Mouse (Mus musculus) hindbrain, embryonic 14.5 days (tissue): ENCODE measurements around the gene Pop4. TPM values are rescaled to one million over a fixed set of nuclear protein-coding genes. Genes with fewer than 3 reads are reported as not detected.
"Not testable (repeated sequence)": the region's sequence is repeated elsewhere in the genome, so short reads cannot be mapped to it uniquely, and the experiment has no call there.

Source experiments
- ATAC-seq: fragments of 200-750 bp; cut with Nextera tagmentation; 2 replicates; pipeline ENCODE4 v1.8.0; 2017; ENCODE audit warnings: moderate number of reproducible peaks, mild to moderate bottlenecking, moderate TSS enrichment, moderate library complexity; ENCODE audit not compliant: low FRiP score
- DNase-seq: peaks from one replicate; pipeline ENCODE4 v3.0.0-alpha.2; 2015; ENCODE audit warnings: low spot score
- H3K27ac ChIP-seq: fragments of 300-500 bp; sonication (generic); 2 replicates; pipeline ENCODE4 v1.5.1; 2014; ENCODE audit warnings: mild to moderate bottlenecking, moderate library complexity
- H3K27me3 ChIP-seq: fragments of 300-500 bp; sonication (generic); 2 replicates; pipeline ENCODE4 v1.6.1; 2014; ENCODE audit warnings: mild to moderate bottlenecking, low read length, mixed read lengths; ENCODE audit not compliant: control insufficient read depth, insufficient read depth
- H3K36me3 ChIP-seq: fragments of 300-500 bp; sonication (generic); replicated peaks from 2 replicates; pipeline ENCODE4 v1.6.1; 2014; ENCODE audit not compliant: control insufficient read depth, insufficient read depth
- H3K4me1 ChIP-seq: fragments of 300-500 bp; sonication (generic); replicated peaks from 2 replicates; pipeline ENCODE4 v1.6.1; 2014; ENCODE audit warnings: antibody characterized with exemption, low read length, mixed read lengths; ENCODE audit not compliant: control insufficient read depth, insufficient read depth
- H3K4me2 ChIP-seq: fragments of 300-500 bp; sonication (generic); replicated peaks from 2 replicates; pipeline ENCODE4 v1.6.1; 2014; ENCODE audit warnings: mild to moderate bottlenecking, moderate library complexity
- H3K4me3 ChIP-seq: fragments of 300-500 bp; sonication (generic); replicated peaks from 2 replicates; pipeline ENCODE4 v1.5.1; 2014; ENCODE audit warnings: mild to moderate bottlenecking, low read length
- H3K9ac ChIP-seq: fragments of 300-500 bp; sonication (generic); 2 replicates; pipeline ENCODE4 v1.6.1; 2014
- H3K9me3 ChIP-seq: fragments of 300-500 bp; sonication (generic); 2 replicates; pipeline ENCODE4 v1.6.1; 2016; ENCODE audit warnings: low read length; ENCODE audit not compliant: control insufficient read depth
- WGBS: fragments of 180-500 bp; shearing (Covaris S2); extraction: QIAGEN DNeasy Blood & Tissue Kit; methylation state at CpG from one replicate; pipeline ENCODE4 v1.1.7; 2014; 5-methylcytosine and 5-hydroxymethylcytosine counted together
- polyA plus RNA-seq: library from polyadenylated mRNA; unstranded; fragments of >200 nt; fragmentation: Nextera tagmentation; extraction: Ambion mirVana; gene quantifications from 2 replicates; pipeline ENCODE4 v1.2.1, GENCODE M21; 2014

Gene Pop4
- polyA plus RNA-seq, result 77.8 and 81.9 TPM in 2 replicates

DNA sequence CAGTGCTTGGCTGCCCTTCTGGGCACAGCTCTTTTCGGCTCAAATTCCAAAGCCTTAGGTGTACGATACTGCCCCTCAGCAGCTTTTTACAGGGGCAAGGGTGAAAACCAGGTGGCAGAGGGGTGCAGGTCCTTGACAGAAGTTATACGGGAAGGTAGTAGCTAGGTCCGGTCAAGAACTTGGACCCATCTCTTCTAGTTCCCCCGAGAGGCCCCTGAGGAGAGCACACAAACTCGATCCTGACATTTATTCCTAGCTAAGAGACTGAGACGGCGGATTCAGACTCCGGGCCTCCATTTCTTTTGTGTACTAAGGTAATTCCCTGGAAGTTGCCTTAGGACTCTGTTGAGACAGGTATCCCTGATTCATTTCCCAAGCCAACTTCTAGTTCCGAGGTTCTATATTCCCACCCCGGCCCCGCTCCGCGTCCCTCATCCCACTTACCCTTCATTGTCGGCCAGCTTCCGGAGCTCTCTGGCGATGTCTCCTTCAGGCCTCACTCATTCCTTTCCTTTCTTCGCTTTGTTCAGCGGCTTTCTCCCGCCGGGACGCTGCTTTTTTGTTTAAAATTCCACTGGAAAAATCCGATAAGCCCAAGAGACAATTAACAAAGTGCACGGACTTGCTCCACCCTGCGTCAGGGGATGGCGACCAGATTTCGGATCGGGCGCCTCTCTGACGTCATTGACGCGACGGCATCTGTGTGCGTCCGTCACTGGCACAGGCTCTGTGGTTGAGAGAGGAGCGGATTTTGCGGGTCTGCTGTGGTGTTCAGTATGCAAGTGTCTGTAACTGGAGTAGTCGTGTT, at the start of gene Pop4:
Pop4 (minus strand) TSS at position 721 of the 808 bp plus-strand sequence.
- peaks cover 17% of the 10 kb centered on the region for H3K36me3 ChIP-seq
- no peaks in the 10 kb centered on the region for H3K9me3 ChIP-seq
- ATAC-seq (peak; percentile 96), DNase-seq (peak; percentile 96)
- peaks cover 16% of the 10 kb centered on the region for H3K4me1 ChIP-seq
- H3K4me2 ChIP-seq, result peak within 1 kb of the TSS; percentile 97
- peak within 1 kb of the TSS; percentile 81 for H3K27ac ChIP-seq
- peak within 1 kb of the TSS; percentile 83 for H3K9ac ChIP-seq
- H3K4me3 ChIP-seq, result peak within 1 kb of the TSS; percentile 81
- no peaks in the 10 kb centered on the region for H3K27me3 ChIP-seq
- under 1% methylated on average over 38 of the region's 38 CpGs for WGBS

DNA sequence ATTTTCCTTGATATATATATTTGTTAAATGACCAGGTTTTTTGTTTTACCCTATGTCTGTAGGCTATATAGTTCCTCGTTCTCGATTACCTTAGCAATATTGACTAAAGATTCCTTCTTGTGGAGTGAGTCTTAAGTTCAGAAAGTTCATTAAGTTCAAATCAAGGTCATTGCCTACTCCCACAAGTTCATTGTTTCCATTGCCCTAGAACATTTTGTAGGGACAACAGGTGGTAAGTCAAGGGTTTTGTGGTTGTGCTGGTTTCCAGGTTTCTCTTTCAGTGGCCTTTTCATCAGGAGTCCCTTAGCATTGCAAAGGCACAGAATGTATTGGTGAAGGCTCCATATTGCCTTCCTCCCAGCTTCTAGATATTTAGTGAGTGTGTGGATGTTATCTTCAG, 49.4 kb upstream of the Pop4 start:
- H3K27ac ChIP-seq, result no peak overlapping the region
- H3K4me1 ChIP-seq, result no peaks in the 10 kb centered on the region
- ATAC-seq (no peak), DNase-seq (no peak)
- no peaks in the 10 kb centered on the region for H3K36me3 ChIP-seq
- H3K4me3 ChIP-seq, result no peak overlapping the region
- no peaks in the 10 kb centered on the region for H3K9me3 ChIP-seq
- WGBS, result 90% methylated on average over 2 of the region's 2 CpGs
- H3K4me2 ChIP-seq, result no peak overlapping the region
- H3K27me3 ChIP-seq, result no peaks in the 10 kb centered on the region
- no peak overlapping the region for H3K9ac ChIP-seq

DNA sequence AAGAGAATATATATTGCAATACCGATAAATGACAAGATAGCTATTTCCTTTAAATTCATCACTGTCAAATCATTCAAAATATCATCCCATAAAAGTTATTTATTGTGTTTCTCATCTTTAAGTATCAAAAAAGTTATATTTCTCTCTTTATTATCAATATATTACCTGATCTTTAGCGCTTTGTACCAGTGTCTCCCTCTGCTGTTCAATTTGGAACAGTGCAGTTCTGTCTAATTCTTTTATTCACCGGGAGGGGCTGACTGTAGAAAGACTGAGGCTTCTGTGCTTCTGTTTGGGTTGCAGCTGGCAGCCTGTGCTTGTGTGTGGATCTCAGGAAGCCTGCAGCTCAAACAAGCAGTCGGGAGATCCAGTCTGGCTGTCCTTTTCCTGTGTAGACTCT, 11.0 kb upstream of the Pop4 start:
- H3K9ac ChIP-seq, H3K27me3 ChIP-seq, H3K9me3 ChIP-seq, H3K4me3 ChIP-seq, H3K4me2 ChIP-seq, H3K27ac ChIP-seq, ATAC-seq, H3K4me1 ChIP-seq, H3K36me3 ChIP-seq, DNase-seq: not testable (repeated sequence)
- 35% methylated on average over 4 of the region's 4 CpGs for WGBS

DNA sequence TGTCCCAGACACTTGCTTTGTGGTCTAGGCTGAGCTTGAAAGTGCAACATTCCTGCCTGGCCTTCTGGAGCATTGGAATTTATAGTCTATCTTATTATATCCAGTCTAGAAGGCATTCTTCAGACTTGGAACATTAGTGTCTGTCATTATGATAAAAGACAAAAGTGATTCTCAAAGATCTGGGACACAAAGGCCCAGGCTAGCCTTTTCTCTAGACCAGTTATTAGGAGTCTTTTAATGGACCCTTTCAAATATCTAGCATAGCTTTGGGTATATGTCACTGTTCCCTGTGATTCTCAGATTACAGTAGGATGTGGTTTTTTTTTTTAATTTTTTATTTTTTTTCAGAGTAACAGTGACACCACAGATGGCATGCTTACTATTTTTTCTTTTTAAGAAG, 1.3 kb upstream of the Pop4 start:
- H3K4me1 ChIP-seq, result peaks cover 16% of the 10 kb centered on the region
- DNase-seq (no peak), ATAC-seq (no peak)
- H3K9ac ChIP-seq, result no peak overlapping the region
- no peak overlapping the region for H3K27ac ChIP-seq
- H3K4me3 ChIP-seq, result no peak overlapping the region
- H3K27me3 ChIP-seq, result no peaks in the 10 kb centered on the region
- no peaks in the 10 kb centered on the region for H3K9me3 ChIP-seq
- H3K36me3 ChIP-seq, result peaks cover 6% of the 10 kb centered on the region
- H3K4me2 ChIP-seq, result no peak overlapping the region

DNA sequence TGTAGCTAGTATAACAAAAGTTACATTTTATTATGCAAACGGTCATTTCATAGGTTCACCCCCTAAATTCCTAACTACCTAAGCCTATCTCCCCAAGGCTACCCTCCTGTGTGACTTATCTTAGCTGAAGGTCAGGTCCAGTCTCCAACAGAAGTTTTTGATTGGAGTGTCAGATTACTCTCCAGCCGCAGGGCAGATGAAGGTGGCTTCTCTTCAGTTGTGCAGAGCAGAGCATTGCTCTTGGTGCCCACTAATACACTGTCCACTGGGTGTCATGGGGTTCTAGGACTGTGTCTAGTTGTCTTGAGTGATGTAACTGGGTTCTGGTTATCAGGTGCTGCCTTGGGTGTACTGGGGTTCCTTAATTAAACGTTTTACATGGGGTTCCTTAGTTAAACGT, 636 bp upstream of the Pop4 start:
- Histone ChIP-seq H3K4me1 (peaks cover 16% of the 10 kb centered on the region), H3K4me3 (peak overlapping the region; percentile 81), H3K27ac (peak overlapping the region; percentile 81; the same call in 1 of the 2 replicates), H3K4me2 (peak overlapping the region; percentile 97), H3K9me3 (no peaks in the 10 kb centered on the region), H3K27me3 (no peaks in the 10 kb centered on the region), H3K36me3 (peaks cover 8% of the 10 kb centered on the region), H3K9ac (peak overlapping the region; percentile 83)
- ATAC-seq (peak; percentile 25; the same call in 1 of the 2 replicates), DNase-seq (no peak)
- WGBS, result 9% methylated on average over 4 of the region's 4 CpGs

DNA sequence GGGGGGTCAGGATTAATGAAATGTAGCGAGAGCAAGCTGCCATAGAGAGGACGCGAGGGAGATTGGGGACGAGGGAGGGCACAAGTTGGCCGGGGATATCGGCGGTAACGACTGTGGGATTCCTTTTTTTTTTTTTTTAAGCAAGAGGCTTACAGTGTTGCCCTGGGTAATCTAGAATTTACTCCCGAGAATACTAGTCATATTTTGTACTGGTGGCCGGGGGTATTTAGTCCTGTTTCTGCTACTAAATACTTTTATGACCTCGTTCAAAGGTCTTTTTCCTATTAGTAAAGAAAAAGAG, 238 bp upstream of the Pop4 start:
- Histone ChIP-seq H3K4me3 (peak overlapping the region; percentile 81), H3K36me3 (peaks cover 12% of the 10 kb centered on the region), H3K9me3 (no peaks in the 10 kb centered on the region), H3K27me3 (no peaks in the 10 kb centered on the region), H3K4me2 (peak overlapping the region; percentile 97), H3K4me1 (peaks cover 16% of the 10 kb centered on the region), H3K27ac (peak overlapping the region; percentile 81), H3K9ac (peak overlapping the region; percentile 83)
- DNase-seq, result no peak
- no peak for ATAC-seq
- WGBS, result 0% methylated on average over 11 of the region's 11 CpGs

DNA sequence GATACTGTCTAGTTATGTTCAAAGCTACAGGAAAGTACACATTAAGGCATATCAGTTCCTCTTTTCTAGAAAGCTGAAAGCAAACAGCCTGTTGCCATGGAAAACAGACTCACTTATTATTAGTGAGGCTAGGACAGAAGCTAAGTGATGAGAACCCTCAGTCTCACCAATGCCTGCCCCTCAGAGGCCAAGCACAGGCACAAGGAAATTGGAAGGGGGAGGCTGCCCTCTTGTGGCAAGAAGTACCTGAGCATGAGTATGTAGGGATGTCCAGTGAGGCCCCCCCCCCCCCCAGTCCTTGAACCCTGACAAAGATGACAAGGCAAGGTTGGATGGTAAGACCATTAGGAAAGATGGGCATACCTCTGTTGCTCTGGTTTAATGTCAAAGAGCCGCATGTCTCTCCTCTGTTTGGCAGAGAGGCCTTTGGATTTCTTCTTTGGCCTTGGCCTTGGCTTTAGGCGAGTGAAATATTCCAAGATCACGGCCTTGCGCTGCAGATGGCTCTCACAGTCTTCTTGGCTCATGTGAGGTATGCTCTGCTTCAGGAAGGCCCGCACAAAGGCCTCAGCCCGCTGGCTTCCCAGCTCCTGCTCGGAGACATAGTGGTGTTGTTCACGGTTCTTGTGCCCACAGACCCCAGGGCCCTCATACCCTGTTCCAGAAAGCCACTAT, 4.1 kb downstream of the Pop4 start:
- peaks cover 55% of the 10 kb centered on the region for H3K36me3 ChIP-seq
- no peaks in the 10 kb centered on the region for H3K27me3 ChIP-seq
- no peak overlapping the region for H3K9ac ChIP-seq
- no peaks in the 10 kb centered on the region for H3K9me3 ChIP-seq
- DNase-seq (peak; percentile 44), ATAC-seq (no peak)
- no peak overlapping the region for H3K27ac ChIP-seq
- H3K4me1 ChIP-seq, result peaks cover 16% of the 10 kb centered on the region
- 96% methylated on average over 8 of the region's 8 CpGs for WGBS
- H3K4me3 ChIP-seq, result no peak overlapping the region
- no peak overlapping the region for H3K4me2 ChIP-seq

DNA sequence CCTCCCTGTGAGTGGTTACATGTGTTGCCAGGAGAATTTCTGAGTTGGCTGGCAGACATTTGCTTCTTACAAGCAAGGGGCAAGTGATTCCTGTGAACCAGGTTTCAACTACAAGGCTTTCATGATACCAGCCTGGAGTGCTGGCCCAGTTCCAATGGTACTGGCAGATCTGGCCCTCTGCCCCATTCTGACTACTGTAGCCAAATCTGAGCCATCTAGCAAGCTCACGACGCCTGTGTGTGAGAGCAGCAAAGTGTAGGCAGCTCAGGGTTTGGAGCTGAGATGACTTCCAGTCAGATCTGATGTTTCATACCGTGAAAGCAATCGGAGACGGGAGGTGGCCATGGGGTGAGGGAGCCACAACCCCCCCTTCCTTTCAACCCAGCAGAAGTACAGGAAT, 8.8 kb downstream of the Pop4 start:
- no peak overlapping the region for H3K4me3 ChIP-seq
- H3K9ac ChIP-seq, result no peak overlapping the region
- WGBS, result 86% methylated on average over 5 of the region's 5 CpGs
- H3K36me3 ChIP-seq, result peaks cover 62% of the 10 kb centered on the region
- H3K4me2 ChIP-seq, result no peak overlapping the region
- H3K27me3 ChIP-seq, result no peaks in the 10 kb centered on the region
- no peaks in the 10 kb centered on the region for H3K4me1 ChIP-seq
- no peaks in the 10 kb centered on the region for H3K9me3 ChIP-seq
- H3K27ac ChIP-seq, result no peak overlapping the region
- DNase-seq (peak; percentile 51), ATAC-seq (no peak)

DNA sequence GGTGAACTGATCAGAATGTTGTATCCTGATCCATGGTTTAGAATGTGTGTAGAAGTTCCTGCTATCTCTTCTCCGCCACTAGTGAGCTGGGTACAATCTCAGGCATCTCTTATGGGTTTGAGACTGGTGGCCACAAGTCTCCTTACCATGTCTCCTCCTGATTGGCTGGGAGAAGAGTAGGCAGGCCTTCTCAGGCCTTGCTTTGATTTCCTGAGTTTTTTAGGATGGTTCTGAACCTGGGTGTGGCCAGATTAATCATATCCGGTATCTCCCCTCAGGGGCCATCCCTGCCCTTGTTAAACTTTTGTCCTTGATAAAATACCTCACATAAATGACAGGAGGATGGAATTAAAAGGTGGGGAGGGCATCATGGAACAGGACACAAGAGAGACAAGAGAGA, 11.6 kb downstream of the Pop4 start:
- Histone ChIP-seq H3K27ac (no peak overlapping the region), H3K9me3 (no peaks in the 10 kb centered on the region), H3K4me1 (no peaks in the 10 kb centered on the region), H3K4me2 (no peak overlapping the region), H3K9ac (no peak overlapping the region), H3K27me3 (no peaks in the 10 kb centered on the region), H3K36me3 (peaks cover 39% of the 10 kb centered on the region), H3K4me3 (no peak overlapping the region)
- 85% methylated on average over 2 of the region's 2 CpGs for WGBS
- DNase-seq (no peak), ATAC-seq (no peak)
